Mouse (Mus musculus) heart, embryonic 14.5 days (tissue): ENCODE measurements around the gene Rbpjl. TPM values are rescaled to one million over a fixed set of nuclear protein-coding genes. Genes with fewer than 3 reads are reported as not detected.

Source experiments
- microRNA-seq: library from miRNA; unstranded; fragments of <30 nt; microRNA quantifications from one replicate; pipeline ENCODE4, GENCODE M21; 2016
- polyA plus RNA-seq: library from polyadenylated mRNA; unstranded; fragments of >200 nt; fragmentation: Nextera tagmentation; extraction: Ambion mirVana; gene quantifications from 2 replicates; pipeline ENCODE4 v1.2.1, GENCODE M21; 2014

Rbpjl gene
- polyA plus RNA-seq, 1 experiment from 2014 or later: 0.05 TPM

Small RNAs within 50 kb of the gene (microRNA-seq; reads per million reads assigned to microRNA genes)
- not detected for gene Mir7678

Other genes with a start within 250 kb of the Rbpjl start
- gene Kcns1, start 232.0 kb upstream of the Rbpjl start, polyA plus RNA-seq: 0.22 and 0.28 TPM in 2 replicates
- not detected in 2 replicates for gene Wfdc5, start 220.4 kb upstream of the Rbpjl start, polyA plus RNA-seq
- not detected in 2 replicates for gene Wfdc12, start 212.5 kb upstream of the Rbpjl start, polyA plus RNA-seq
- not detected in 2 replicates for gene Wfdc15a, start 203.0 kb upstream of the Rbpjl start, polyA plus RNA-seq
- not detected in 2 replicates for gene Wfdc15b, start 181.5 kb upstream of the Rbpjl start, polyA plus RNA-seq
- gene Svs2, start 164.7 kb upstream of the Rbpjl start, polyA plus RNA-seq: not detected in 2 replicates
- not detected in 2 replicates for gene Svs3b, start 146.5 kb upstream of the Rbpjl start, polyA plus RNA-seq
- gene Svs4, start 124.7 kb upstream of the Rbpjl start, polyA plus RNA-seq: not detected in 2 replicates
- gene Svs3a, start 113.9 kb upstream of the Rbpjl start, polyA plus RNA-seq: not detected in 2 replicates
- gene Svs6, start 86.4 kb upstream of the Rbpjl start, polyA plus RNA-seq: not detected in 2 replicates
- gene Svs5, start 70.4 kb upstream of the Rbpjl start, polyA plus RNA-seq: not detected in 2 replicates
- gene Slpi, start 14.0 kb upstream of the Rbpjl start, polyA plus RNA-seq: 0.63 and 1.3 TPM in 2 replicates
- gene Matn4, start 2.0 kb downstream of the Rbpjl start, polyA plus RNA-seq: 0.97 and 1.4 TPM in 2 replicates
- 33.5 and 40.1 TPM in 2 replicates for gene Sdc4, start 40.7 kb downstream of the Rbpjl start, polyA plus RNA-seq
- gene Sys1, start 53.8 kb downstream of the Rbpjl start, polyA plus RNA-seq: 45.7 and 47.6 TPM in 2 replicates
- gene Gm20458, start 57.8 kb downstream of the Rbpjl start, polyA plus RNA-seq: 8.0 and 16.3 TPM in 2 replicates
- not detected in 2 replicates for gene Trp53tg5, start 70.6 kb downstream of the Rbpjl start, polyA plus RNA-seq
- 13.1 and 21.3 TPM in 2 replicates for gene Dbndd2, start 83.0 kb downstream of the Rbpjl start, polyA plus RNA-seq
- gene Pigt, start 94.4 kb downstream of the Rbpjl start, polyA plus RNA-seq: 58.8 and 64.3 TPM in 2 replicates
- gene Wfdc2, start 159.3 kb downstream of the Rbpjl start, polyA plus RNA-seq: 1.3 and 6.2 TPM in 2 replicates
- gene Spint3, start 170.3 kb downstream of the Rbpjl start, polyA plus RNA-seq: not detected in 2 replicates
- gene Wfdc6a, start 182.3 kb downstream of the Rbpjl start, polyA plus RNA-seq: 0.35 and 0.43 TPM in 2 replicates
- not detected in 2 replicates for gene Eppin, start 190.5 kb downstream of the Rbpjl start, polyA plus RNA-seq
- not detected in 2 replicates for gene Wfdc6b, start 210.4 kb downstream of the Rbpjl start, polyA plus RNA-seq
- not detected in 2 replicates for gene Wfdc8, start 210.5 kb downstream of the Rbpjl start, polyA plus RNA-seq
- gene Wfdc16, start 235.7 kb downstream of the Rbpjl start, polyA plus RNA-seq: not detected in 2 replicates